Mouse (Mus musculus): Measurements from ENCODE around the gene Vps52. TPM values are rescaled to one million over a fixed set of nuclear protein-coding genes. Genes with fewer than 3 reads are reported as not detected.

Vps52 gene
- 10 to 100 TPM; 27.6 to 30.0 (median 27.8) TPM for polyA plus RNA-seq (2017; shearing (Covaris generic))

DNA sequence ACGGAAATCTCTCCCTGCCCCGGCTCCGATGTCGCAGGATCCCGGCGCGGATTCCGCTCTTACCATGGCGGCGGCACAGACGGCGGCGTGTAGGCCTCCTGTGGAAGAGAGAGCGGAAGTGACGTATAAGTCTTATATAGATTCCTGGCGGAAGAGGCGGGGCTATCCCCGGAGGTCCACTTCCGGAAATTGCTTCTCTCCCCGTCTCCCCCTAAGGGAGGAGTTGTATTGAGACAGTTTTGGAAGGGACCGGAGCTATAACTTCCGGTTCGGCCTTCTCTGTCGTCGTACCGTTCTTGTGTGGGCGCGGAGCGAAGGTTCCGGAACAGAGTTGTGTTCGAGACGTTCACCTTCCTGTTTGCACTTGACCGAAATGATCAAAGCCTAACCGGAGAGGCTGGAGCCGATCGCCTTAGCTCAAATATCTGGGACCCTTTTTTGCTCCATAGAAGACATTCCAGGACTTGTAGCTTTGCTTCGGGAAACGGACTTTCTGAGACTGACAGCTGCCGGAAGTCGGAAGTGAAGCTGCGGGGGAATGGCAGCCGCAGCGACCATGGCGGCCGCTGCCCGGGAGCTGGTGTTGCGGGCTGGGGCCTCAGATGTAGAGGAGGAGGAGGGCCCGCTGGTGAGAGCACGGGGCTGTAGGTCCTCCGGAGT lies at the start of gene Vps52, which contains the start of gene Rps18:
TSS of gene Vps52 (plus strand) at position 258 of the 660 bp plus-strand sequence.
TSS of gene Rps18 (minus strand) at position 447 of the 660 bp plus-strand sequence.
- ATAC-seq, result peak; percentile 81

DNA sequence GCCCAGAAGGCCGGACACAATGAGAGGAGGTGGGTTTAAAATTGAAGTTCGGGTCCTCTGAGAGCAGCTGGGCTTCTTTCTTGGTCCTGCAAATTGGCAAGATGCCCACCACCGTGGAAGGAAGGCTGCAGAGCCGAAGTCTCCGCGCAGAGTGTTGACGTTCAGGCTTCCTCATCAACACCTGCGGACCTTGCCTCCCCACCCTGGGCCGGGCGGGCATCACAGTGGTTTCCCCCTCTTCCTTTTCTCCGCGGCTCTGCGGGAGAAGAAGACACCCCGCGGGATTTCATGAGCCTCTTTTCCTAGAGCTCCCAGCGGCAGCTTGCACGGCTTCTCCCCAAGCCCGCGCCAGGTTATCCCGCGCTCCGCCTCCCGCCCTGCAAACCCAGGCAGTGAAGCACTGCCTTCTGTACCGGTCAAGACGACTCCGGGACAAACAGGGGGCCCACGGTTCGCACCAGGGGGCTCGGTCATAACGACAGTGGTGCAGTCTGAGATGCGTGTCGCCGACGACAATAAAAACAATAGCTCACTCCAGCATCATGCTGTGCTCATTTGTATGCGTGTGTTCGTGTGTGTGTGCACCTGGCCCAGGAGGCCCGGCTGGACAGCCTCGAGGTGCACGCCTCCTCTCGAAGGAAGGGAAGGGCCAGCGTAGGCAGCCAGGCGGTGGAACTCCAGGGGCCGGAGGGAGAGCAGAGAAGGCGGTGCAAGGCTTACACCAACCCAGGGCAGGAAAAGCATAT lies 47.1 kb upstream of the Vps52 start:
- ATAC-seq, result no peak

DNA sequence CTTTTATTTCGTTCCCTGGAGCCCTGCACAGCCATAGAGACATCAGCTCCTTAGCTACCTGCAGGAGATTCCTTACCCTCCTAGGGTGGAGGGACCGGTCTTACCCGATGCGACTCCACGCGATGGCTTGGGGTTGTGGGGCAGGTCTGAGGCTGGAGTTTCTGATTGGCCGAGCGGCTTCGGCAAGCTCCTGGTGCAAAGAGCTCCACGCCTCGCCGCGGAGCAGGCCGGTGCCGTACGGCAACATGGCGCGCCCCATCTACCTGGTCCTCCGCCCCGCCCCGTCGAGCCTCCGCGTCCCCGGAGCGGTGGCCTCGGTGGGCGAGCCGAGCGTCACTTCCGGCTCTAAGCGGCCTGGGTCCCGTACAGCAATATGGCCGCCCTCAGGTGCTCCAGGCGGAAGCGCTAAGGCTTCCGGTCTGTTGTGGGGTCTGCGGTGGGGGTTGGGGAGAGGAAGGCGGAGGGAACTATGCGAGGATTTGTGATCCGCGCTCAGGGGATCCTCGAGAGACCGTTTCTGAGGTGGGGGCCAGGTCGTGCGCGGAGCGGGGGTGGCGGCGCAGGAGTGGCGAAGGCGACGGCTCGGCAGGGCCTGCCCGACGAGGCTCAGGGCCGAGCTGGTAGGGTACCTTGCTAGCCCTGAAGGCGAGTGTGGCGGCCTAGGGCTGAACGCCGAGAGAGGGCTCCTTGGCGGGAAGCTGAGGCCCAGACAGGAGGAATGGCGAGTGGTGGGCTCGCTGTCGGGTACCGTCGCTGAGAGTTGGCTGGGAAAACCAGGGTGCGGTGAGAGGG lies 46.3 kb upstream of the Vps52 start, which contains the start of gene Daxx:
TSS of gene Daxx (plus strand) at position 338 of the 792 bp plus-strand sequence.
- peak; percentile 89 for ATAC-seq

DNA sequence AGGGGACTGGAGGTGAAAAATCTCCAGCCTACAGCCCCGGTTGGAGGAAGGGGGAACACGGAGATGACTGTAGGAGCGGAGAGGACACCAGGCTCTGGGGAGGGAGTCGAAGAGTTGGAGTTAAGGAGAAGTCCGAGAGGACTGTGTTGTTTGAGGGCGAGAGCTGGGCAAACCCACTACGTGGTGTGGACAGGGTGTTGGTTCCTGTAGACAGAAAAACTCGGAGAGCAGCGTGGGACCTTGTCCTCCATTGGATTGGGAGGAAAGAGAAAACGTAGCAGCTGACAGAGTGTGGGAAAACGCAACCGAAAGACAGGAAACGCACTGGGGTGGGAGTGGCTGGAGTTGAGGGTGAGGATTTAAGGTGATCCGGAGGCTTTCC lies 45.8 kb upstream of the Vps52 start:
- peak; percentile 15 for ATAC-seq

DNA sequence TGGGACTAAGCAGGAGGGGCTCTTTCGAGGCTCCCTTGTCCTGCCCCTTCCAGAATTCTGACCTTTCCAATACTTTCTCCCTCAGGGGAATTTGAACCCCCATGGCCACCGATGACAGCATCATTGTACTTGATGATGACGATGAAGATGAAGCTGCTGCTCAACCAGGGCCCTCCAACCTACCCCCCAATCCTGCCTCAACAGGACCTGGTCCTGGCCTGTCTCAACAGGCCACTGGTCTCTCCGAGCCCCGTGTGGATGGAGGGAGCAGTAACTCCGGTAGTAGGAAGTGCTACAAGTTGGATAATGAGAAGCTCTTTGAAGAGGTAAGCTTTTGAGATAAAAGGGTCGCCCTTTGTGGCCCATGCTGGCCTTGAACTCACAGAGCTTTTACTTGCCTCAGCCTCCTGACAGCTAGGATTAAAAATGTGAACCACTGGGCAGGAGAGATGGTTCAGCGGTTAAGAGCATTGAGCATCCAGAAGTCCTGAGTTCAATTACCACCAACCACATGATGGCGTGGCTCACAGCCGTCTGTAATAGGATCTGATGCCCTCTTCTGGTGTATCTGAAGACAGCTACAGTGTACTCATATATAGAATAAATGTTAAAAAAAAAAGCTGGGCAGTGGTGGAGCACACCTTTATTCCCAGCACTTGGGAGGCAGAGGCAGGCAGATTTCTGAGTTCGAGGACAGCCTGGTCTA lies 45.1 kb upstream of the Vps52 start:
- no peak for ATAC-seq

DNA sequence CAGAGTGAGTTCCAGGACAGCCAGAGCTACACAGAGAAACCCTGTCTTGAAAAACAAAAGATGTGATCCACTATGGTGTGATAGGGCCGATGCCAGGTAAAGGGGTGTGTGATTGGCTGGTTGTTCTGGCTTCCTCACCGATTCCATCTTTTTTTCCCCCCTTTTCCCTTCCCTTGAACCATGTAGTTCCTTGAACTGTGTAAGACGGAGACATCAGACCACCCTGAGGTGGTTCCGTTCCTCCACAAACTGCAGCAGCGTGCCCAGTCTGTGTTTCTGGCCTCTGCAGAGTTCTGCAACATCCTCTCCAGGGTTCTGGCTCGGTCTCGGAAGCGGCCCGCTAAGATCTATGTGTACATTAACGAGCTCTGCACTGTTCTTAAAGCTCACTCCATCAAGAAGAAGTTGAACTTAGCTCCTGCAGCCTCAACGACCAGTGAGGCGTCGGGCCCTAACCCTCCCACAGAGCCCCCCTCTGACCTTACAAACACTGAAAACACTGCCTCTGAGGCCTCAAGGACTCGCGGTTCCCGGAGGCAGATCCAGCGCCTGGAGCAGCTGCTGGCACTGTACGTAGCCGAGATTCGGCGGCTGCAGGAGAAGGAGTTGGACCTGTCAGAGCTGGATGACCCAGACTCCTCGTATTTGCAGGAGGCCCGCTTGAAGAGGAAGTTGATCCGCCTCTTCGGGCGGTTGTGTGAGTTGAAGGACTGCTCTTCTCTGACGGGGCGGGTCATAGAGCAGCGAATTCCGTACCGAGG lies 44.4 kb upstream of the Vps52 start:
- ATAC-seq, result no peak

DNA sequence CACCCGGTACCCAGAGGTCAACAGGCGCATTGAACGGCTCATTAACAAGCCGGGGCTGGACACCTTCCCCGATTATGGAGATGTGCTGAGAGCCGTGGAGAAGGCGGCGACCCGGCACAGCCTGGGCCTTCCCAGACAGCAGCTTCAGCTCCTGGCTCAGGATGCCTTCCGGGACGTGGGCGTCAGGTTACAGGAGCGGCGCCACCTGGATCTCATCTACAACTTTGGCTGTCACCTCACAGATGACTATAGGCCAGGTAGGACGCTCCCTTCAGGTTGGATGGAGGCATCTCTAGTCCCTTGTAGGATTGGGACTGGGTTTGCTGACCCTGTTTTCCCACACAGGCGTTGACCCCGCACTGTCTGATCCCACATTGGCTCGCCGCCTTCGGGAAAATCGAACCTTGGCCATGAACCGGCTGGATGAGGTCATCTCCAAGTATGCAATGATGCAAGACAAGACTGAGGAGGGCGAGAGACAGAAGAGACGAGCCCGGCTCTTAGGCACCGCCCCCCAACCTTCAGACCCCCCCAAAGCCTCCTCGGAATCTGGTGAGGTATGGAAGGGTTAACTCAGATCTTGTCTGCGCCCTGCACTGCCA lies 43.7 kb upstream of the Vps52 start:
- ATAC-seq, result no peak

DNA sequence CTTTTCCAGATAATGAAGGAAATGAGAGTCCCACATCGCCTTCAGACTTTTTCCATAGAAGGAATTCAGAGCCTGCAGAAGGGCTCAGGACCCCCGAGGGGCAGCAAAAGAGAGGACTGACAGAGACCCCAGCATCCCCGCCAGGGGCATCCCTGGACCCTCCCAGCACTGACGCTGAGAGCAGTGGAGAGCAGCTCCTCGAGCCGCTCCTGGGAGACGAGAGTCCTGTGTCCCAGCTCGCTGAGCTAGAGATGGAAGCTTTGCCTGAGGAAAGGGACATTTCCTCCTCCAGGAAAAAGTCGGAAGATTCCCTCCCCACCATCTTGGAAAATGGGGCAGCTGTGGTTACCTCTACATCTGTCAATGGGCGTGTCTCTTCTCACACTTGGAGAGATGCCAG lies 42.3 kb upstream of the Vps52 start:
- no peak for ATAC-seq

DNA sequence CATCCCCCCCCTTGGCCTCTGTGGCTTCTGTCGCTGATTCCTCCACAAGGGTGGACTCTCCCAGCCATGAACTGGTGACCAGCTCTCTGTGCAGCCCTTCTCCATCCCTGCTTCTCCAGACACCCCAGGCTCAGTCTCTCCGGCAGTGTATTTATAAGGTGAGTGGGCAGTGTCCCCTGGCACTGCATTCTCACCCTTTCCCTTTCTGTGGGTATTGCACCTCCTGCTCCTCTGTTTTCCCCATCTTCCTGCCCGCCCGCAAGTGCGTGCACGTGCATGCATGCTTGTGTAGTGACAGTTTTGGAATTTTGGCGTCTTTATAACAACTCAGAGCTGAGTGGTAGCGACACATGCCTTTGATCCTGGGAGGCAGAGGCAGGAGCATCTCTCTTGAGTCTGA lies 41.7 kb upstream of the Vps52 start:
- no peak for ATAC-seq

DNA sequence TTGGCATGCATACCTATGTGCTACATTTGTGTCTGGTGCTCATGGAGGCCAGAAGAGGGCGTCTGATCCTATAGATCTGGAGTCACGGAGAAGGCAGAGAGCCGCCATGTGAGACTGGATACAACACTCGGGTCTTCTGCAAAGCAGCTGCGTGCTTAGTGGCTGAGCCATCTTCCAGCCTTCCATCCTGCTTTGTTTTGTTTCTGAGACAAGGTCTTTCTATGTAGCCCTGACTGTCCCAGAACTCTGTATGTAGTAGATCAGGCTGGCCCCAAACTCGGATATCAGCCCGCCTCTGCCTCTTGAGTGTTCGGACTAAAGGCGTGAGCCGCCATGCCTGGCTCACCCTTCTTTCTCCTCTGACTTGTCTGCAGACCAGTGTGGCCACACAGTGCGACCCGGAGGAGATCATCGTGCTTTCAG lies 40.6 kb upstream of the Vps52 start:
- ATAC-seq, result no peak

DNA sequence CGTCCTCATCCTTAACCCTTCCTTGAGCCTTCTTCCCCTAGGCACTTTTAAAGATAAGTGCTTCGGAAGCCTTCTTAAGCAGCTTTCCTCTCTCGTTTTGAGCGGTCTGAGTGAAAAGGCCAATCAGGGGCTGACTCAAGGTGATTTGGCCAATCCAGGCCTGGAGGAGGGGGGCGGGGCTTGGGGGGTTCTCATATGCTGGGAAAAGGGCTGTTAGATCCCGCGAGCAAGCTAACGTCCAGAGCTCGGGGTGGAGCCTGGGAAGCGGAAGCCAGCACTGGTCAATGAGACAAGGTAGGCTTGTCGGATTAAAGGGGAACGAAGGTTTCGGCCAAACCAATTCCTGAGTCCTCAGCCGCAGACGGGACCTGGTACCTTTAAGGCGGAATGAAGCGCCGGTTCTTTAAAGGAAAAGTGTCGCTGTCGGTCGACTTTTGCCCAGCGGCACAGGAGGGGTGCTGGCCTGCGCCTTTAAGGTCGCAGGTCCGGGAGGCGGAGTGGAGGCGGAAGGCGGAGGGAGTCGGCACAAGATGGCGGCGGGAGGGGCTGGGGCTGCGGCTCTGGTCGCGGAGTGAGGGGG lies 39.9 kb upstream of the Vps52 start, which contains the start of the genes Tapbp and Zbtb22:
TSS of gene Tapbp (plus strand) at position 229 of the 580 bp plus-strand sequence.
TSS of gene Zbtb22 (plus strand) at position 234 of the 580 bp plus-strand sequence.
- ATAC-seq, result peak; percentile 70

DNA sequence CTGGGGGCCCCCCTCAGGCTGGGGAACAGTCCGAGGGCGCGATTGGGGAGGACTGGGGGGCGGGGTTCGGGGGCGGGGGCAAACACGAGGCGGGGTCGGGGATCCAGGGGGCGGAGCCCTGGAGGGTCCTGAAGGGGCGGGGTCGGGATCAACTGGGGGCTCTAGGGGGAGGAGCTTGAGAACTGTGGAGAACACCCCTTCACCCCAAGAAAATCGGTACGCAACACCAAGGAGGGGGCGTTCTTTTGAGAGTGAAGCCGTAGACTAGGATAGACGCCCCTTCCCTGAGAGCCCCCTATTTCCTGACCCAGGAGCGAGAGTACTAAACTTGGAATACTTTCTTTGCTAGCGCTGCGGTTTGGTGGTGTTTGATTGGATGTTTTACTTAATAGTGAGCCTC lies 39.3 kb upstream of the Vps52 start:
- no peak for ATAC-seq

DNA sequence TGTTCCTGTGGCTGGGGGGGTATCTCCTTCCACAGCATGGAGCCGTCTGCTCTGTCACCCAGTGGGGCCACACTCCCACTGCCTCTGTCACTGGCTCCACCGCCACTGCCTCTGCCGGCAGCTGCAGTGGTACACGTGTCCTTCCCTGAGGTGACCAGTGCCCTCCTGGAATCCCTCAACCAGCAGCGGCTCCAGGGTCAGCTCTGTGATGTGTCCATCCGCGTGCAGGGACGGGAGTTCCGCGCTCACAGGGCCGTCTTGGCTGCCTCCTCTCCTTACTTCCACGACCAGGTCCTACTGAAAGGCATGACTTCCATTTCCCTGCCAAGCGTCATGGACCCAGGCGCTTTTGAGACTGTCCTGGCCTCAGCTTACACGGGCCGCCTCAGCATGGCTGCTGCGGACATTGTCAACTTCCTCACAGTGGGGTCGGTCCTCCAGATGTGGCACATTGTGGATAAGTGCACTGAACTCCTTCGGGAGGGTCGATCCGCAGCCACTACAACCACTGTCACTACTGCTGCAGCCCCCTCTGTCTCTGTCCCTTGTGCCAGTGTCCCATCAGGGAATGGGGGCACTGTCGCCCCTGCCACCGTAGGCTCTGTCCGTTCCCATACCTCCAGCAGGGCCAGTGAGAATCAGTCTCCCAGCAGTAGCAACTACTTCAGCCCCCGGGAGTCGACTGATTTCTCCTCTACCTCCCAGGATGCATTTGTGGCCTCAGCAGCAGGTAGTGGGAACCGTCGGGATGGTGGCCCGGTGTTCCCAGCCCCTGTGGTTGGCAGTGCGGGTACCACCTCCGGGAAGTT lies 38.6 kb upstream of the Vps52 start:
- ATAC-seq, result no peak

DNA sequence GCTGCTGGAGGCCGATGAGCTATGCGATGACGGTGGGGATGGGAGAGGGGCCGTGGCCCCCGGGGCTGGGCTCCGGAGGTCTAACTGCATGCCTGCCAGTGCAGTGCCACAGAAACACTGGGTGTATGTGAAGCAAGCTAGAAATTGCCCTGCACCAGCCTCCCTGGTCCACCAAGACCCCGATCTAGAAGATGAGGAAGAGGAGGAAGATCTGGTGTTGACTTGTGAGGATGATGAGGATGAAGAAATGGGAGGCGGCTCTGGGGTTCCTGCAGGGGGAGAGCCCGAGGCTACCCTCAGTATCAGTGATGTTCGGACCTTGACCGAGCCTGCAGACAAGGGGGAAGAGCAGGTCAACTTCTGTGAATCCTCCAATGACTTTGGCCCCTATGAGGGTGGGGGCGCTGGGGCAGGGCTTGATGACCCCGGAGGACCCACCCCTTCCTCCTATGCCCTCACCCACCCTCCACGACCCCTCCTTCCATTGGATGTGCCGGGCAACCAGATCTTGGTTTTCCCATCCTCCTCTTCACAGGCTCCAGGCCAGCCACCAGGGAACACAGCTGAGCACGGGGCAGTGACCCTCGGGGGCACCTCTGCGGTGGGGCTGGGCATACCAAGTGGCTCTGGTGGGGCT lies 37.8 kb upstream of the Vps52 start:
- ATAC-seq, result no peak

DNA sequence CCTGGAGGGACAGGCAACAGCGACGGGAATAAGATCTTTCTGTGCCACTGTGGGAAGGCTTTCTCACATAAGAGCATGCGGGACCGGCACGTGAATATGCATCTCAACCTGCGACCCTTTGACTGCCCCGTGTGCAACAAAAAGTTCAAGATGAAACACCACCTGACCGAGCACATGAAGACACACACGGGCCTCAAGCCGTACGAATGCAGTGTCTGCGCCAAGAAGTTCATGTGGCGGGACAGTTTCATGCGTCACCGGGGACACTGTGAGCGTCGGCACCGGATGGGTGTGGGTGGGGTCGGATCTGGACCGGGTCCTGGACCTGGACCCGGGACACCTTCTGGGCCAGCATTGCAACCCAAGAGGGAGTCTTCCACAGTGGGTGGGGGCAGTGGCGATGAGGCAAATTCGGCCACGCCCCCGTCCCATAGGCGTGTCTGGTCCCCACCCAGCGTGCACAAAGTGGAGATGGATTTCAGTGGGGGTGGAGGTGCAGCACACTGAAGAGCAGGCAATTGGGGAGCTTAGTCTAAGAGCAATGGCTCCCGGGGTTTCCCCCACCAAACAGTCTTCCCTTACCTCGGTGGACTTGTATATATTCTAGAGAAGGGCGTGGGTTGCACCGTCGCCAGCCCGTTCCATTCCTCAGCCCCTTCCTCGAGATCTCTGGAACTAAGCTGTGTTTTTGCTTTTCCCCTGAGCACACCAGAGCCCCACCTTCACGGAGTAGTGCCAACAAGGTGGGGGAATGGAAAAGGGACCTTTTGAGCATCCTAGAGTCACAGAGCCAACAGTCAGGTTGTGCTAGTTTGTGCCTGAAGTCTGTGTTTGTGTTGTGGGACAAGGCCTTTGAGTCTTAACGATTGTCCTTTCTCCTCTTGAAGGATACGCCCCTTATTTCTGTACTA lies 37.1 kb upstream of the Vps52 start:
- ATAC-seq, result peak; percentile 7

DNA sequence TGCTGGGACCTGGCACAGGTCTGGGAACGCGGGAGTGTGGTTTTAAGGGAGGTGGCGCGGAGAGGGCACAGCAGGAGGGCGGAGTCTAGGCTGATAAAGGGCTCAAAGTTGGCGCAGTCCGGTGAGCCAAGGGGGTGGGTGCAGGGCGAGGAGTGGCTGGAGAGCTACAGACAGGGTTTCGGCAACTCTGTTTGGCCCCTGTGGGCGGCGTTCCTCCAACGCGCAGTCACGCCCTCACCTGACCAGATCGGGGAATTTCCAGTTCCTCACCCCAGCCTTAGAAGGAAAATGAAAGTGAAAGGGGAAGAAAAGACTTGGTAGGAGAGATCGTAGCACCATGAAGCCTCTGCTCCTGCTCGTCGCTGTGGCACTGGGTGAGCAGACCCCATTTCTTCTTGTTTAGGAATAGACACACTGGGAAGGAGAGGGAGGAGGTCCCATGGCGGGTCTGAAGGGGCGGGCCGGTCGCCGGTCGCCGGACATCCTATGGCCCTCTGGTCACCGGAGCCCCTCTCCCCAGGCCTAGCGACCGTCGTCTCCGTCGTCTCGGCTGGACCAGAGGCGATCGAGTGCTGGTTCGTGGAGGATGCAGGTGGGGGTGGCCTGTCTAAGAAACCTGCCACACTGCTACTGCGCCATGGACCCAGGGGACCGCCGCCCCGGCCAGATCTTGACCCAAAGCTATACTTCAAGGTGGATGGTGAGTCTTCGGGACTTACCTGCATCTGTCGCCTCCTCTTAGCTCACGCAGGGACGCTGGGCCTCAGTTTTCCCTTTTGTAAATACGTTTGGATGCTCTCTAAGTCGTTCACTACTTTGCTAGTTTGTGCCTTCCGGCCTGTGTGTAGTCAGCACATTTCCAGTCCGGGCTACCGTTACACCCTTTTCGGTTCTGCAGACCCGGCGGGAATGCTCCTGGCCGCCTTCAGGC lies 36.0 kb upstream of the Vps52 start:
- ATAC-seq, result peak; percentile 66
